Comparison of ENCODE assay signal across 19 mouse cellular contexts in the genomic region with DNA sequence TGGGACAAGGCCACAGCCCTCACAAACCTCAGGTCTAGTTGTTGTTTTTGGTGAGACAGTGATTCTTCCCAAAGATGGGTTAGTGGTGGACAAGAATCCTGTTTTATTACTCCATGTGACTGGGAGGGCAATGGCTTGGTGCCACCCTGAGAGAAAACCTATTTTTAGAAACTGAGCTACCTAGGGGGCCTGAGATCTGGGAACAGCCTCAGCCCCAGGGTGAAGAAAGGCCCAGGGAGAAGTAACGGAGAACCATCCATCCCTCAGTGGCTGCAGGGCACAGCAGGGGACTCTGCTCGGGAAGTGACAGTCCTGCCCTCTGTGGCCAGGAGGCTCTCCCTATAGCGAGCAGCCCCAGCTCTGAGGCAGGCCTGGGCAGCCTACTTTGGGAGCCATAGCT. TPM values are rescaled to one million over a fixed set of nuclear protein-coding genes. Genes with fewer than 3 reads are reported as not detected.
DNase-seq lines count a peak whose midpoint lies in the region; ATAC-seq lines count a peak whose summit lies in the region.
"Had no signal": no experiment of that assay in that cellular context is flagged by ENCODE, and none has a peak within 500 bp of the region (broad histone marks: within the 10 kb centered on the region; RNA-seq: fewer than 3 reads in every experiment).

No protein-coding gene starts in this region.

- WGBS in heart, embryonic 13.5 days, result 12% methylated on average over 3 of the region's 3 CpGs
- WGBS in lung, embryonic 16.5 days, result 34% methylated on average over 3 of the region's 3 CpGs
- 17% methylated on average over 3 of the region's 3 CpGs for WGBS in heart, embryonic 14.5 days

- H3K4me2 ChIP-seq in heart, embryonic 13.5 days, result no peak overlapping the region
- H3K4me2 ChIP-seq in lung, embryonic 16.5 days (ENCODE audit: low read depth, low read length), result no peak overlapping the region
- 0 out of 2 replicates have a peak overlapping the region, but pooled peaks have one; percentile 24 for H3K4me2 ChIP-seq in heart, embryonic 14.5 days (ENCODE audit: low read length)
- H3K4me2 ChIP-seq: forebrain, embryonic 12.5 days; lung, embryonic 14.5 days; stomach, embryonic 15.5 days had no signal

- no peaks in the 10 kb centered on the region for H3K36me3 ChIP-seq in heart, embryonic 13.5 days
- H3K36me3 ChIP-seq in lung, embryonic 16.5 days (ENCODE audit: control insufficient read depth, insufficient read depth, low read length), result no peaks in the 10 kb centered on the region
- H3K36me3 ChIP-seq in heart, embryonic 14.5 days (ENCODE audit: control insufficient read depth, insufficient read depth, low read length), result no peaks in the 10 kb centered on the region
- H3K36me3 ChIP-seq: forebrain, embryonic 12.5 days; stomach, embryonic 15.5 days had no signal

- intact Hi-C loops in heart, postnatal 10 days (cut with DNase I), result no loop called here

- no peak for ATAC-seq in heart, embryonic 13.5 days (ENCODE audit: extremely low read depth, insufficient number of reproducible peaks, low FRiP score, low TSS enrichment)
- no peak for ATAC-seq in lung, embryonic 16.5 days (ENCODE audit: low read depth)
- ATAC-seq in heart, embryonic 14.5 days (ENCODE audit: insufficient number of reproducible peaks, insufficient read depth, low FRiP score, low read depth), result 0 out of 2 replicates have a peak, but pooled peaks have one; percentile 4
- no peak for ATAC-seq in inflammation-experienced regulatory T-cells, adult 6 months
- ATAC-seq: CD4-positive, CD25-positive, alpha-beta regulatory T cell, adult 4 months had no signal

- peaks cover 56% of the 10 kb centered on the region for H3K4me1 ChIP-seq in heart, embryonic 13.5 days
- H3K4me1 ChIP-seq in lung, embryonic 16.5 days (replicated peaks; ENCODE audit: control insufficient read depth, insufficient read depth, low read length), result no peaks in the 10 kb centered on the region
- H3K4me1 ChIP-seq in heart, embryonic 14.5 days (ENCODE audit: control insufficient read depth in 2 of 2, insufficient read depth in 2 of 2, low read length in 2 of 2), result peaks cover 37 to 42% of the 10 kb centered on the region in 2 experiments
- H3K4me1 ChIP-seq: megakaryocyte, embryonic 14.5 days; stomach, embryonic 15.5 days had no signal

- H3K27me3 ChIP-seq in heart, embryonic 13.5 days (replicated peaks), result no peaks in the 10 kb centered on the region
- no peaks in the 10 kb centered on the region for H3K27me3 ChIP-seq in lung, embryonic 16.5 days (ENCODE audit: control insufficient read depth, insufficient read depth, low read depth, low read length)
- no peaks in the 10 kb centered on the region for H3K27me3 ChIP-seq in heart, embryonic 14.5 days (ENCODE audit: control insufficient read depth, insufficient read depth, low read length)
- H3K27me3 ChIP-seq: forebrain, embryonic 12.5 days; stomach, embryonic 15.5 days had no signal

- H3K27ac ChIP-seq in heart, embryonic 13.5 days (replicated peaks), result peak overlapping the region; percentile 96
- no peak overlapping the region for H3K27ac ChIP-seq in lung, embryonic 16.5 days (ENCODE audit: low read length)
- H3K27ac ChIP-seq in heart, embryonic 14.5 days (replicated peaks in 1 of 2; ENCODE audit: control insufficient read depth in 1 of 2, insufficient read depth in 1 of 2, low read depth in 2 of 2, low read length in 2 of 2), result peak overlapping the region; percentile 81 to 92
- H3K27ac ChIP-seq: forebrain, embryonic 12.5 days; stomach, embryonic 15.5 days had no signal

- no peak overlapping the region for H3K4me3 ChIP-seq in heart, embryonic 13.5 days
- no peak overlapping the region for H3K4me3 ChIP-seq in lung, embryonic 16.5 days (ENCODE audit: low read length)
- H3K4me3 ChIP-seq in heart, embryonic 14.5 days (ENCODE audit: control insufficient read depth in 1 of 2, insufficient read depth in 1 of 2, low read depth in 1 of 2, low read length in 2 of 2), result no peak overlapping the region
- H3K4me3 ChIP-seq: forebrain, embryonic 12.5 days; megakaryocyte, embryonic 14.5 days; stomach, embryonic 15.5 days had no signal

- DNase-seq in heart, adult 9 months (ENCODE audit: low spot score in 2 of 2), result no peak
- DNase-seq in lung, postnatal 4 days, result no peak
- DNase-seq in heart, postnatal 10 days, result peak; percentile 64 to 69
- DNase-seq: adrenal gland, postnatal 25 days; cerebellum, adult 9-10 months; lung, embryonic 14.5 days; spleen, adult 18-20 months; thymus, postnatal 14 days had no signal

- peak overlapping the region; percentile 67 for H3K9ac ChIP-seq in heart, embryonic 13.5 days
- H3K9ac ChIP-seq in lung, embryonic 16.5 days (ENCODE audit: low read length), result 0 out of 2 replicates have a peak overlapping the region, but pooled peaks have one; percentile 24
- H3K9ac ChIP-seq in heart, embryonic 14.5 days (ENCODE audit: low read length), result peak overlapping the region; percentile 65
- H3K9ac ChIP-seq: forebrain, embryonic 12.5 days; lung, embryonic 14.5 days; stomach, embryonic 15.5 days had no signal

- no peaks in the 10 kb centered on the region for H3K9me3 ChIP-seq in heart, embryonic 13.5 days
- H3K9me3 ChIP-seq in lung, embryonic 16.5 days (ENCODE audit: control insufficient read depth, low read length), result no peaks in the 10 kb centered on the region
- H3K9me3 ChIP-seq in heart, embryonic 14.5 days (ENCODE audit: control insufficient read depth, low read length), result no peaks in the 10 kb centered on the region
- H3K9me3 ChIP-seq: forebrain, embryonic 12.5 days; stomach, embryonic 15.5 days had no signal

RNA-seq across cellular contexts. Expression of a gene that starts 6.8 kb away (rescaled TPM):
- polyA plus RNA-seq in heart, embryonic 13.5 days (2015; fragmentation: Nextera tagmentation; extraction: Ambion mirVana), result not detected in 2 replicates
- not detected in 2 replicates for polyA plus RNA-seq in lung, embryonic 16.5 days (2015; fragmentation: Nextera tagmentation; extraction: Ambion mirVana)
- not detected in 2 replicates for polyA plus RNA-seq in heart, embryonic 14.5 days (2014; fragmentation: Nextera tagmentation; extraction: Ambion mirVana)
- total RNA-seq in heart, postnatal 10 days (2021), result not detected
- polyA plus RNA-seq in inflammation-experienced regulatory T-cells, adult 6 months (2017; shearing (Covaris generic)), result not detected
- total RNA-seq: adrenal gland, postnatal 25 days; heart, postnatal 36 days; left cerebral cortex, adult 8-10 months had no signal
- polyA plus RNA-seq: forebrain, embryonic 12.5 days; limb, embryonic 14.5 days; lung, embryonic 14.5 days; stomach, embryonic 15.5 days had no signal

RNA-seq across cellular contexts. Expression of a gene that starts 19.8 kb away (rescaled TPM):
- 44.8 and 45.8 TPM in 2 replicates for polyA plus RNA-seq in heart, embryonic 13.5 days (2015; fragmentation: Nextera tagmentation; extraction: Ambion mirVana)
- 39.6 and 40.1 TPM in 2 replicates for polyA plus RNA-seq in lung, embryonic 16.5 days (2015; fragmentation: Nextera tagmentation; extraction: Ambion mirVana)
- polyA plus RNA-seq in heart, embryonic 14.5 days (2014; fragmentation: Nextera tagmentation; extraction: Ambion mirVana), result 67.5 and 72.1 TPM in 2 replicates
- total RNA-seq in heart, postnatal 10 days (2021), result 100 to 1,000 TPM; 174 to 190 TPM
- 10 to 100 TPM; 23.6 to 35.3 (median 32.0) TPM for polyA plus RNA-seq in inflammation-experienced regulatory T-cells, adult 6 months (2017; shearing (Covaris generic))

Comparison
In these comparisons a context has a peak if more than half of its experiments do, and no peak if none do; other contexts are left out.
1. DNase-seq: peak in heart, postnatal 10 days (2 of 2); none in heart, adult 9 months (0 of 2) and lung, postnatal 4 days (0 of 2).
2. Peak in every context shown above with its lines, with median percentiles within 50 percentile points of each other: H3K9ac ChIP-seq.